Mouse (Mus musculus) lung, adult 2 months (tissue): ENCODE data around the gene Rad51ap1.

Source experiments
- CTCF ChIP-seq: fragments of 200-500 bp; IDR thresholded peaks from 2 replicates; pipeline ENCODE4 v1.5.1; 2011; ENCODE audit warnings: mild to moderate bottlenecking, low read length, control low read depth; ENCODE audit not compliant: insufficient read depth
- POLR2A ChIP-seq: fragments of 200-500 bp; IDR thresholded peaks from 2 replicates; pipeline ENCODE4 v1.6.1; 2011; ENCODE audit warnings: low read depth, mild to moderate bottlenecking, control low read depth, low read length, borderline replicate concordance; ENCODE audit errors: extremely low read depth

DNA sequence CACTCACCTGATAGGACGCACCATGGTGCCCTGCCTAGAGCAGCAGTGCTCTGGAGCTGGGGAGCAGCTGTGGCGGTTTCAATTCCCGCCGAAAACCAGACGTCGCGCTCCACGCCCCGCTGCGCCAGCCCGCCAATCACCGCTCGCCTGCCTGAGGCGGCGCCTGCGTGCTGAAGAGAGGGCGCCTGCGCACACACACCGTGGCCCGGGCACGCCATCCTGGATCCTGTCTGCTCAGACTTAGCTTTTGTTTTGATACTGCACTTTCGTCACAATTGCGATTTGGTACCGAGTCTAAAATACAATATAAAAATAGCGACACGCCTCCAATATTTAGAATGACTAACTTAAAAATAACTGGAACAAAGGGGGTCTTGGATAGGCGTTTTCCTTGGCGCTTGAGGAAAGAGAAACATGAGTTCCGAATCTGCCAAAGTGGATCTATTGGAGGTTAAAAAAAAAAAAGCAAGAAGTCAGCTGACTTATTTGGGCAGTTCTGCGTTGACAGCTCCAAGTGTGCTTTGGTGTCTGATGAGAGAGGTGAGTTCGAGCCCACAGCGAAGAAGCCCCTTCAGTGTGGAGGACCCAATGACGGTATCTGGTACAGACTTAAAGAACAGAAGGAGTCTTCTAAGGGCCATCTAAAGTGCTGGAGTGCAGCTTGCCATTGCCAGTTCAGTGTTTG, at the start of gene Rad51ap1, which contains the start of gene D6Wsu163e:
- TF ChIP-seq POLR2A = peak; percentile 15; the same call in 1 of the 2 replicates
- no peak for TF ChIP-seq CTCF
